Mouse (Mus musculus) layer of hippocampus, adult 9-10 months (tissue): ENCODE data around the gene Rap1gap.

Experiments used
- DNase-seq: peaks from one replicate; pipeline ENCODE4 v3.0.0; 2022; ENCODE audit warnings: low spot score

The Rap1gap gene

GRCm38 (mm10) chr4:137692107-137692902, 27.8 kb downstream of the Rap1gap start:
- DNase-seq = no peak

GRCm38 (mm10) chr4:137695300-137695699, 30.8 kb downstream of the Rap1gap start:
- DNase-seq = no peak

- DNase-seq = no peak
Observed at GRCm38 (mm10) chr4:137695900-137696299, 31.4 kb downstream of the Rap1gap start.

- no peak for DNase-seq
Observed at GRCm38 (mm10) chr4:137697156-137697885, 32.8 kb downstream of the Rap1gap start.

GRCm38 (mm10) chr4:137698076-137698985, 33.8 kb downstream of the Rap1gap start:
- no peak for DNase-seq

GRCm38 (mm10) chr4:137699264-137700211, 35.0 kb downstream of the Rap1gap start:
- no peak for DNase-seq

GRCm38 (mm10) chr4:137700960-137701359, 36.4 kb downstream of the Rap1gap start:
- no peak for DNase-seq

- no peak for DNase-seq
Observed at GRCm38 (mm10) chr4:137703077-137703476, 38.6 kb downstream of the Rap1gap start.

GRCm38 (mm10) chr4:137704561-137704960, 40.0 kb downstream of the Rap1gap start:
- no peak for DNase-seq

- no peak for DNase-seq
Observed at GRCm38 (mm10) chr4:137705379-137705778, 40.9 kb downstream of the Rap1gap start.

GRCm38 (mm10) chr4:137706510-137706909, 42.0 kb downstream of the Rap1gap start:
- DNase-seq = no peak

GRCm38 (mm10) chr4:137707216-137707990, 42.9 kb downstream of the Rap1gap start:
- no peak for DNase-seq

- DNase-seq = no peak
Observed at GRCm38 (mm10) chr4:137712963-137713362, 48.4 kb downstream of the Rap1gap start.

GRCm38 (mm10) chr4:137714020-137714624, 49.6 kb downstream of the Rap1gap start:
- no peak for DNase-seq

- no peak for DNase-seq
Observed at GRCm38 (mm10) chr4:137717005-137717404, 52.5 kb downstream of the Rap1gap start.

GRCm38 (mm10) chr4:137717671-137718070, 53.1 kb downstream of the Rap1gap start:
- no peak for DNase-seq

- DNase-seq = no peak
Observed at GRCm38 (mm10) chr4:137719378-137720077, 55.0 kb downstream of the Rap1gap start.

GRCm38 (mm10) chr4:137721563-137721962, 57.0 kb downstream of the Rap1gap start:
- no peak for DNase-seq

GRCm38 (mm10) chr4:137722230-137722629, 57.7 kb downstream of the Rap1gap start:
- no peak for DNase-seq
